Mouse (Mus musculus): ENCODE measurements at regions not wholly inside any gene's neighbourhood (a gene's known extent, or its start where the extent isn't known, plus 50 kb on each side); places are given as distances from the start of the nearest gene placed in this dataset.

- Histone ChIP-seq H3K36me3 (ENCODE audit: control insufficient read depth, insufficient read depth) (no peaks in the 10 kb centered on the region), H3K27me3 (ENCODE audit: control insufficient read depth, insufficient read depth, insufficient read length) (no peaks in the 10 kb centered on the region), H3K4me3 (no peak overlapping the region), H3K4me2 (ENCODE audit: low read depth) (no peak overlapping the region), H3K79me2 (ENCODE audit: control insufficient read depth, insufficient read depth) (no peaks in the 10 kb centered on the region), H3ac (ENCODE audit: control insufficient read depth, insufficient read length) (no peak overlapping the region)
- TF ChIP-seq MYOD1 (IDR thresholded peaks at IDR 0.05; ENCODE audit: control insufficient read depth in 1 of 3, insufficient read length in 2 of 3, low read depth in 2 of 3) (no peak), MAX (IDR thresholded peaks at IDR 0.05; ENCODE audit: low read depth) (no peak), POLR2A (IDR thresholded peaks at IDR 0.05; ENCODE audit: insufficient read length, low read depth) (no peak), USF1 (IDR thresholded peaks at IDR 0.05; ENCODE audit: low read depth) (no peak), CEBPB (IDR thresholded peaks at IDR 0.05; ENCODE audit: insufficient read depth, poor library complexity, severe bottlenecking) (no peak), E2F4 (IDR thresholded peaks at IDR 0.05; ENCODE audit: insufficient read depth) (no peak), SRF (IDR thresholded peaks at IDR 0.05; ENCODE audit: control insufficient read depth, insufficient read length, low read depth) (no peak), POLR2AphosphoS2 (IDR thresholded peaks at IDR 0.05; ENCODE audit: insufficient read length, low read depth) (no peak), REST (IDR thresholded peaks at IDR 0.05; ENCODE audit: insufficient read depth, insufficient read length) (no peak), MYOG (IDR thresholded peaks at IDR 0.05; ENCODE audit: control insufficient read depth in 1 of 3, insufficient read depth in 1 of 3, insufficient read length in 2 of 3, low read depth in 2 of 3) (no peak), TCF3 (IDR thresholded peaks at IDR 0.05; ENCODE audit: insufficient read length, low read depth) (no peak), TCF12 (IDR thresholded peaks at IDR 0.05; ENCODE audit: insufficient read depth, poor library complexity, severe bottlenecking) (no peak)
These were observed 496.5 kb upstream of the Impg1 start for GRCm38 (mm10) chr9:80961818-80962217.

GRCm38 (mm10) chr9:80942991-80943390 lies 477.7 kb upstream of the Impg1 start:
- TF ChIP-seq MYOG (IDR thresholded peaks at IDR 0.05; ENCODE audit: control insufficient read depth in 1 of 3, insufficient read depth in 1 of 3, insufficient read length in 2 of 3, low read depth in 2 of 3), result no peak
- TF ChIP-seq TCF12 (IDR thresholded peaks at IDR 0.05; ENCODE audit: insufficient read depth, poor library complexity, severe bottlenecking), result no peak
- TF ChIP-seq MYOD1 (IDR thresholded peaks at IDR 0.05; ENCODE audit: control insufficient read depth in 1 of 3, insufficient read length in 2 of 3, low read depth in 2 of 3), result no peak
- no peak for TF ChIP-seq USF1 (IDR thresholded peaks at IDR 0.05; ENCODE audit: low read depth)
- TF ChIP-seq MAX (IDR thresholded peaks at IDR 0.05; ENCODE audit: low read depth), result no peak
- no peak for TF ChIP-seq POLR2A (IDR thresholded peaks at IDR 0.05; ENCODE audit: insufficient read length, low read depth)
- no peak for TF ChIP-seq REST (IDR thresholded peaks at IDR 0.05; ENCODE audit: insufficient read depth, insufficient read length)
- no peak for TF ChIP-seq CEBPB (IDR thresholded peaks at IDR 0.05; ENCODE audit: insufficient read depth, poor library complexity, severe bottlenecking)
- no peak for TF ChIP-seq TCF3 (IDR thresholded peaks at IDR 0.05; ENCODE audit: insufficient read length, low read depth)
- no peak for TF ChIP-seq POLR2AphosphoS2 (IDR thresholded peaks at IDR 0.05; ENCODE audit: insufficient read length, low read depth)
- no peak for TF ChIP-seq E2F4 (IDR thresholded peaks at IDR 0.05; ENCODE audit: insufficient read depth)
- TF ChIP-seq SRF (IDR thresholded peaks at IDR 0.05; ENCODE audit: control insufficient read depth, insufficient read length, low read depth), result no peak
- H3ac ChIP-seq (ENCODE audit: control insufficient read depth, insufficient read length), result no peak overlapping the region
- no peaks in the 10 kb centered on the region for H3K27me3 ChIP-seq (ENCODE audit: control insufficient read depth, insufficient read depth, insufficient read length)
- H3K4me3 ChIP-seq, result no peak overlapping the region
- no peaks in the 10 kb centered on the region for H3K79me2 ChIP-seq (ENCODE audit: control insufficient read depth, insufficient read depth)
- H3K36me3 ChIP-seq (ENCODE audit: control insufficient read depth, insufficient read depth), result no peaks in the 10 kb centered on the region
- H3K4me2 ChIP-seq (ENCODE audit: low read depth), result no peak overlapping the region

GRCm38 (mm10) chr9:80941424-80941823 lies 476.1 kb upstream of the Impg1 start:
- Histone ChIP-seq H3K36me3 (ENCODE audit: control insufficient read depth, insufficient read depth) (no peaks in the 10 kb centered on the region), H3K4me3 (no peak overlapping the region), H3K79me2 (ENCODE audit: control insufficient read depth, insufficient read depth) (no peaks in the 10 kb centered on the region)

GRCm38 (mm10) chr9:80938238-80938637 lies 473.0 kb upstream of the Impg1 start:
- no peaks in the 10 kb centered on the region for H3K36me3 ChIP-seq (ENCODE audit: control insufficient read depth, insufficient read depth)
- TF ChIP-seq REST (IDR thresholded peaks at IDR 0.05; ENCODE audit: insufficient read depth, insufficient read length), result no peak
- TF ChIP-seq E2F4 (IDR thresholded peaks at IDR 0.05; ENCODE audit: insufficient read depth), result no peak
- TF ChIP-seq USF1 (IDR thresholded peaks at IDR 0.05; ENCODE audit: low read depth), result no peak
- no peak for TF ChIP-seq POLR2AphosphoS2 (IDR thresholded peaks at IDR 0.05; ENCODE audit: insufficient read length, low read depth)
- no peak for TF ChIP-seq CEBPB (IDR thresholded peaks at IDR 0.05; ENCODE audit: insufficient read depth, poor library complexity, severe bottlenecking)
- no peak overlapping the region for H3ac ChIP-seq (ENCODE audit: control insufficient read depth, insufficient read length)
- H3K27me3 ChIP-seq (ENCODE audit: control insufficient read depth, insufficient read depth, insufficient read length), result no peaks in the 10 kb centered on the region
- H3K79me2 ChIP-seq (ENCODE audit: control insufficient read depth, insufficient read depth), result no peaks in the 10 kb centered on the region
- H3K4me3 ChIP-seq, result no peak overlapping the region
- H3K4me2 ChIP-seq (ENCODE audit: low read depth), result no peak overlapping the region

More at GRCm38 (mm10) chr9:80941424-80941823, 476.1 kb upstream of the Impg1 start:
- Histone ChIP-seq H3K4me2 (ENCODE audit: low read depth) (no peak overlapping the region), H3ac (ENCODE audit: control insufficient read depth, insufficient read length) (no peak overlapping the region), H3K27me3 (ENCODE audit: control insufficient read depth, insufficient read depth, insufficient read length) (no peaks in the 10 kb centered on the region)
- TF ChIP-seq E2F4 (IDR thresholded peaks at IDR 0.05; ENCODE audit: insufficient read depth) (no peak), POLR2AphosphoS2 (IDR thresholded peaks at IDR 0.05; ENCODE audit: insufficient read length, low read depth) (no peak), TCF12 (IDR thresholded peaks at IDR 0.05; ENCODE audit: insufficient read depth, poor library complexity, severe bottlenecking) (no peak), MAX (IDR thresholded peaks at IDR 0.05; ENCODE audit: low read depth) (no peak), MYOD1 (IDR thresholded peaks at IDR 0.05; ENCODE audit: control insufficient read depth in 1 of 3, insufficient read length in 2 of 3, low read depth in 2 of 3) (no peak), POLR2A (IDR thresholded peaks at IDR 0.05; ENCODE audit: insufficient read length, low read depth) (no peak), TCF3 (IDR thresholded peaks at IDR 0.05; ENCODE audit: insufficient read length, low read depth) (no peak), USF1 (IDR thresholded peaks at IDR 0.05; ENCODE audit: low read depth) (no peak), MYOG (IDR thresholded peaks at IDR 0.05; ENCODE audit: control insufficient read depth in 1 of 3, insufficient read depth in 1 of 3, insufficient read length in 2 of 3, low read depth in 2 of 3) (no peak), SRF (IDR thresholded peaks at IDR 0.05; ENCODE audit: control insufficient read depth, insufficient read length, low read depth) (no peak)

- Histone ChIP-seq H3K4me2 (ENCODE audit: low read depth) (no peak overlapping the region), H3K36me3 (ENCODE audit: control insufficient read depth, insufficient read depth) (no peaks in the 10 kb centered on the region), H3K79me2 (ENCODE audit: control insufficient read depth, insufficient read depth) (no peaks in the 10 kb centered on the region), H3ac (ENCODE audit: control insufficient read depth, insufficient read length) (no peak overlapping the region), H3K27me3 (ENCODE audit: control insufficient read depth, insufficient read depth, insufficient read length) (no peaks in the 10 kb centered on the region), H3K4me3 (no peak overlapping the region)
- TF ChIP-seq REST (IDR thresholded peaks at IDR 0.05; ENCODE audit: insufficient read depth, insufficient read length), result no peak
- TF ChIP-seq TCF3 (IDR thresholded peaks at IDR 0.05; ENCODE audit: insufficient read length, low read depth), result no peak
- no peak for TF ChIP-seq POLR2A (IDR thresholded peaks at IDR 0.05; ENCODE audit: insufficient read length, low read depth)
- TF ChIP-seq POLR2AphosphoS2 (IDR thresholded peaks at IDR 0.05; ENCODE audit: insufficient read length, low read depth), result no peak
- no peak for TF ChIP-seq E2F4 (IDR thresholded peaks at IDR 0.05; ENCODE audit: insufficient read depth)
- TF ChIP-seq MAX (IDR thresholded peaks at IDR 0.05; ENCODE audit: low read depth), result no peak
- TF ChIP-seq USF1 (IDR thresholded peaks at IDR 0.05; ENCODE audit: low read depth), result no peak
- no peak for TF ChIP-seq SRF (IDR thresholded peaks at IDR 0.05; ENCODE audit: control insufficient read depth, insufficient read length, low read depth)
- no peak for TF ChIP-seq CEBPB (IDR thresholded peaks at IDR 0.05; ENCODE audit: insufficient read depth, poor library complexity, severe bottlenecking)
- TF ChIP-seq MYOD1 (IDR thresholded peaks at IDR 0.05; ENCODE audit: control insufficient read depth in 1 of 3, insufficient read length in 2 of 3, low read depth in 2 of 3), result no peak
- TF ChIP-seq TCF12 (IDR thresholded peaks at IDR 0.05; ENCODE audit: insufficient read depth, poor library complexity, severe bottlenecking), result no peak
- no peak for TF ChIP-seq MYOG (IDR thresholded peaks at IDR 0.05; ENCODE audit: control insufficient read depth in 1 of 3, insufficient read depth in 1 of 3, insufficient read length in 2 of 3, low read depth in 2 of 3)
These were observed 465.3 kb upstream of the Impg1 start for GRCm38 (mm10) chr9:80930628-80931027.
